Mouse (Mus musculus) heart, postnatal 0 days (tissue): ENCODE measurements around the gene Hopx. TPM values are rescaled to one million over a fixed set of nuclear protein-coding genes. Genes with fewer than 3 reads are reported as not detected.

Experiments used
- ATAC-seq: fragments of 200-750 bp; cut with Nextera tagmentation; 2 replicates; pipeline ENCODE4 v1.8.0; 2017; ENCODE audit warnings: low read depth, moderate number of reproducible peaks, moderate library complexity; ENCODE audit not compliant: insufficient read depth
- DNase-seq: peaks from one replicate; pipeline ENCODE4 v3.0.0-alpha.2; 2016; ENCODE audit warnings: low spot score
- H3K27ac ChIP-seq: fragments of 300-500 bp; sonication (generic); 2 replicates; pipeline ENCODE4 v1.5.1; 2014; ENCODE audit warnings: low read depth, mild to moderate bottlenecking
- H3K27me3 ChIP-seq: fragments of 300-500 bp; sonication (generic); 2 replicates; pipeline ENCODE4 v1.6.1; 2014; ENCODE audit warnings: low read length, mixed read lengths; ENCODE audit not compliant: control insufficient read depth, insufficient read depth
- H3K36me3 ChIP-seq: fragments of 300-500 bp; sonication (generic); replicated peaks from 2 replicates; pipeline ENCODE4 v1.6.1; 2014; ENCODE audit warnings: low read length, mixed read lengths; ENCODE audit not compliant: control insufficient read depth, insufficient read depth
- H3K4me1 ChIP-seq: fragments of 300-500 bp; sonication (generic); 2 replicates; pipeline ENCODE4 v1.6.1; 2014; ENCODE audit warnings: antibody characterized with exemption; ENCODE audit not compliant: control insufficient read depth, insufficient read depth
- H3K4me2 ChIP-seq: fragments of 300-500 bp; sonication (generic); 2 replicates; pipeline ENCODE4 v1.6.1; 2014; ENCODE audit warnings: low read depth, mild to moderate bottlenecking, low read length, moderate library complexity
- H3K4me3 ChIP-seq: fragments of 300-500 bp; sonication (generic); 2 replicates; pipeline ENCODE4 v1.5.1; 2014; ENCODE audit warnings: low read depth, low read length
- H3K9ac ChIP-seq: fragments of 300-500 bp; sonication (generic); replicated peaks from 2 replicates; pipeline ENCODE4 v1.6.1; 2014; ENCODE audit warnings: low read depth, low read length, mixed read lengths
- H3K9me3 ChIP-seq: fragments of 300-500 bp; sonication (generic); replicated peaks from 2 replicates; pipeline ENCODE4 v1.6.1; 2016; ENCODE audit warnings: low read length; ENCODE audit not compliant: control insufficient read depth
- CTCF ChIP-seq: IDR thresholded peaks from 2 replicates; pipeline ENCODE4 v1.5.1; 2016; ENCODE audit warnings: antibody characterized with exemption, control low read depth, low read depth
- EP300 ChIP-seq: IDR thresholded peaks from 2 replicates; pipeline ENCODE4 v1.6.1; 2016; ENCODE audit warnings: antibody characterized with exemption, low read depth
- WGBS: fragments of 180-500 bp; shearing (Covaris S2); extraction: QIAGEN DNeasy Blood & Tissue Kit; methylation state at CpG from one replicate; pipeline ENCODE4 v1.1.7; 2014; 5-methylcytosine and 5-hydroxymethylcytosine counted together
- polyA plus RNA-seq: library from polyadenylated mRNA; unstranded; fragments of >200 nt; fragmentation: Nextera tagmentation; extraction: Ambion mirVana; gene quantifications from 2 replicates; pipeline ENCODE4 v1.2.1, GENCODE M21; 2015
- total RNA-seq: library from RNA; depleted of rRNA; stranded (reverse); fragments of >200 nt; gene quantifications from 2 replicates; pipeline ENCODE4 v1.2.3, GENCODE M21; 2014; ENCODE audit warnings: low replicate concordance

Hopx gene
- total and polyA plus RNA-seq, 2 experiments from 2014 or later = 41.0 to 558 TPM

DNA sequence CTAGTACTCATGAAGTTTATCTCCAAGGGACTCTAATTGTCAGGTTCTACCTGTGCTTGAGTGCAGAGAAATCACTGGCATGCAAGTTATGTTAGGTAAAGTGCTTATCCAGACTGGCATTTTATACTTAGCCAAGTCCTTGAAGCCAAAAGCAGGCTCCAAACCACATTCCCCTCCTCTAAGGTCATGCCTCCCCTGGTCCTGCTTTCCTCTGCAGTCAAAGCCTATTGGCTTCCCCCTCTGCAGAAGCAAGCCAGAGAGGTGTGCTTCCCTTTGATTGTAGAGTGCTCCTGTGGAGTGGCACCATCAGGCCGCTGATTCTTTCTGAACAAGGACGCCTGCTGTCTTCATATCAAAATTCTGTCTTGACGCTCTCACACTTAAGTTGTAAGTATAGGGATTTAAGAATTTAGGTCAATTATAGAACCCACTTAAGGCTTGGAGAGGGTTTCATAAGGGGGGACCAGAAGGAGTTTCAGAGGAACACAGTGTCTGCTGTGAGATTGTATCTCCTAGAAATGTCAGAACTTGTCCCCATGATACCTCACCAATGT, 11.6 kb upstream of the Hopx start:
- Histone ChIP-seq H3K4me3 (no peak overlapping the region), H3K9ac (no peak overlapping the region), H3K4me2 (peak overlapping the region; percentile 24; the same call in 1 of the 2 replicates), H3K9me3 (peaks cover 6% of the 10 kb centered on the region), H3K27me3 (no peaks in the 10 kb centered on the region), H3K4me1 (peaks cover 36% of the 10 kb centered on the region), H3K27ac (peak overlapping the region; percentile 80), H3K36me3 (no peaks in the 10 kb centered on the region)
- DNase-seq = peak; percentile 46
- no peak for ATAC-seq
- TF ChIP-seq CTCF = no peak
- 33% methylated on average over 3 of the region's 3 CpGs for WGBS

DNA sequence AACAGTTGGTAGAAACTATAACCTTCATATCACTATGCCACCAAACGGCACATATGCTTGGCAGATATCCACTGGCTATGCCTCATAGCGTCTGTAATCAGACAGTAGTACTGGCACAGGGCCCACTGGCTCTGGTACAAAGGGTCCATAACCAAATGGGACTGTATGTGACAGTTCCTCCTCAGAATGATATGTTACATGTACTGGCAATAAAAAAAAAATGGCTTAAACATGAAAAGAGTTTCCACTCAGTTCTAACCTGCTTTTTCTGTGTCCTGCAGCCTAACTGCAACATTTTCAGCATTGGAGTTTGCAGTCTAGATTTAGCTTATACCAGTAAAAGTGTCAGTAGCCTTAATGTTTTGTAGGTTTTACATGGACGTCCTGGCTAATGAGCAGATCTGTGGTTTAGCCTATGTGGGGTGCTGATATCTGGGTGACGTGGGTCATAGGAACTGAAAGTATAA, 9.9 kb upstream of the Hopx start:
- H3K9me3 ChIP-seq = peaks cover 6% of the 10 kb centered on the region
- DNase-seq (peak; percentile 33), ATAC-seq (peak; percentile 37; the same call in 1 of the 2 replicates)
- H3K4me2 ChIP-seq = no peak overlapping the region
- no peaks in the 10 kb centered on the region for H3K27me3 ChIP-seq
- no peaks in the 10 kb centered on the region for H3K36me3 ChIP-seq
- H3K4me1 ChIP-seq = peaks cover 38% of the 10 kb centered on the region
- no peak overlapping the region for H3K9ac ChIP-seq
- WGBS = 37% methylated on average over 4 of the region's 4 CpGs
- no peak overlapping the region for H3K4me3 ChIP-seq
- TF ChIP-seq EP300 (no peak), CTCF (no peak)
- peak overlapping the region; percentile 86 for H3K27ac ChIP-seq

DNA sequence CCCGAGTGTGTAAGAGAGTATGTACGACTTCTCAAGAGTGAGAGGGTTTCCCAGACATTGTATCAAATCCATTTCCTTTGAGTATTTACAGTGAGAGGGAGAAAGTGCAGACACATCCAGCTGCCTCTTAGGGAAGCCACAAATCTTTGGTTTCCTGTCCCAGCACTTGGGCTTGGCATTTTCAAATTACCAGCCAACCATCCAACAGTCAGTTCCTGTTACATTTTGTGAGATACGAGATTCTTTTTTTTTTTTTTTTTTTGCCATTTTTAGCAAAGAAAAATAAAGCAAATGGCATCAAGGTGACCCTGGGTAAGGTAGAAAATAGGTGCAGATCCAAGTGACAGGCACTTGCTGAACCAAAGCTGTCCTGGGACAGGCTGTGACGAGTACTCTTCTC, 9.2 kb upstream of the Hopx start:
- ATAC-seq = no peak
- H3K36me3 ChIP-seq = no peaks in the 10 kb centered on the region
- H3K4me2 ChIP-seq = no peak overlapping the region
- H3K27ac ChIP-seq = peak overlapping the region; percentile 86
- WGBS = 47% methylated on average over 4 of the region's 4 CpGs
- peaks cover 5% of the 10 kb centered on the region for H3K9me3 ChIP-seq
- no peak for TF ChIP-seq EP300
- no peak for TF ChIP-seq CTCF
- no peak overlapping the region for H3K4me3 ChIP-seq
- peaks cover 38% of the 10 kb centered on the region for H3K4me1 ChIP-seq
- no peaks in the 10 kb centered on the region for H3K27me3 ChIP-seq
- no peak overlapping the region for H3K9ac ChIP-seq
- DNase-seq = no peak

DNA sequence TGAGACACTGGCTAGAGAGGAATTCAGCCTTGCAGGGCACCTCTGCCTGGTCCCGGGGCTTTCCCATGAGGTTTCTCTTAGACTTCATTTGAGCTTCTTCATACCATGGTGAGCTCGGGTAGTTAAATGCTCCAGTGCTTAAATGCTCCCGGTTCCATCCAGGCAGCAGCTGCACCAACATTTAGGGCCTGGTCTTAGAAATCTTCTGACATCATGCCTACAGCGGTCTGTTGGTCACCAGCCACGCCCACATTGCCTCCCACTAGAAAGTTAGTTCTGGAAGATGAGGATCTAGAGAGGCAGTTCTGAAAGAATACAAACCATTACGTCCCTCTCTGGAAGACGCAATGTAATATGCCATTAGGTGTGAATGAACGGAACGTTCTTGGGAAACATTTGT, 8.7 kb upstream of the Hopx start:
- Histone ChIP-seq H3K27ac (peak overlapping the region; percentile 27), H3K4me2 (no peak overlapping the region), H3K9me3 (no peaks in the 10 kb centered on the region; the same call in 1 of the 2 replicates), H3K4me1 (peaks cover 38% of the 10 kb centered on the region), H3K36me3 (no peaks in the 10 kb centered on the region), H3K9ac (no peak overlapping the region), H3K4me3 (no peak overlapping the region), H3K27me3 (no peaks in the 10 kb centered on the region)
- ATAC-seq (no peak), DNase-seq (no peak)
- 71% methylated on average over 9 of the region's 9 CpGs for WGBS
- TF ChIP-seq CTCF = no peak
- no peak for TF ChIP-seq EP300

DNA sequence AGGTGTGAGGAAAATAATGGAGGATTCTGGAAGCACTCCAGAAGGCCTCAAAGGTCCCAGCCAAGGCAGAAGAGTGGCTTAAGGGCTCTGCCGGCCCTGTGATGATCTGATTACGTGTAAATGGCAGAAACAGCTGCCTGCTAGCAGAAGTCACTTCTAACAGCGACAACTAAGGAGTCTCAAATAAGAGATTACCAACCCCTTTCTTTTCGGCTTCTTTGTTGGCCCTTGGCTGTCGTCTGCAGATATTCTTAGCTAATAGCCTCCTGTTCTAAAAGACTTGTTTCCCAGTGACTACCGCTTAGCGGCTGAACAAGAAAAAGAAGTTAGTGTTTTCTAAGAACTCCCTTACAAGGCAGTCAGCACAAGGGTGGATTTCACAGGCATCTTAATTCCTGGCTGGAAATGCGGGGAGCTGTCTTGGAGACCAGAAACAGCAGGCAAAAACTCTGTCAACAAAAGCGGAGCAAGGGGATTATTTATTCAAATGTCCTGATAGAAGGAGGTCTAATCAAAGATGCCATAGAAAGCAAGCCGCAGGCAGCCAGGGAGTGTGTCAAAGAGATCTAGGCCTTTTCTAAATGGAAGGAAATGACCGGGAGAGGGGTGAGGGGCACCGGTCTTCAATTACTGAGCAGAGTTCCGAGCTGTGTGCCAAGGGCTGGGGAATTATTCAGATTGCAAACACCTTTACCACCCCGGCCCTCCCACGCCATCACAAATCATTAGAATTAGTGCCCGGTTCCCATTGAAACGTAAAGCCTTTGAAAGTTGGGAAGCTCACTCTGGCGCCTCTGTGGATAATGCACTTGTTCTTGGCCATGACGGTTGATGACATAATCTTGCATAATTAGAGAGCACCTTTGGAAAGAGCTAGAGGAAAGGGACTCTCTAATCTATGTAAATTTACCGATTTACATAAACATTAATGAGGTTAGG, 7.6 kb upstream of the Hopx start:
- TF ChIP-seq EP300 = no peak; the same call in 1 of the 2 replicates
- no peak for TF ChIP-seq CTCF
- Histone ChIP-seq H3K9ac (no peak overlapping the region), H3K27me3 (no peaks in the 10 kb centered on the region), H3K36me3 (no peaks in the 10 kb centered on the region), H3K9me3 (no peaks in the 10 kb centered on the region), H3K27ac (peak overlapping the region; percentile 49), H3K4me3 (no peak overlapping the region), H3K4me2 (no peak overlapping the region), H3K4me1 (peaks cover 40% of the 10 kb centered on the region)
- ATAC-seq (no peak), DNase-seq (no peak)
- 29% methylated on average over 20 of the region's 20 CpGs for WGBS
